11 mouse cellular contexts compared by ENCODE assay signal in genomic region chr2:93047036-93047435, GRCm38 (mm10). TPM values are rescaled to one million over a fixed set of nuclear protein-coding genes. Genes with fewer than 3 reads are reported as not detected.
DNase-seq lines count a peak whose midpoint lies in the region; ATAC-seq lines count a peak whose summit lies in the region.
"Had no signal": no experiment of that assay in that cellular context is flagged by ENCODE, and none has a peak within 500 bp of the region (broad histone marks: within the 10 kb centered on the region; RNA-seq: fewer than 3 reads in every experiment).

No protein-coding gene starts in this region.

- H3K4me1 ChIP-seq in heart, embryonic 12.5 days (replicated peaks): peaks cover 46% of the 10 kb centered on the region
- peaks cover 36% of the 10 kb centered on the region for H3K4me1 ChIP-seq in liver, embryonic 13.5 days (replicated peaks)
- H3K4me1 ChIP-seq in limb, embryonic 12.5 days (replicated peaks): peaks cover 28% of the 10 kb centered on the region

- H3K27me3 ChIP-seq in heart, embryonic 12.5 days (replicated peaks): no peaks in the 10 kb centered on the region
- H3K27me3 ChIP-seq in liver, embryonic 13.5 days: peaks cover 32% of the 10 kb centered on the region
- peaks cover 6% of the 10 kb centered on the region; the same call in 1 of the 2 replicates for H3K27me3 ChIP-seq in limb, embryonic 12.5 days
- H3K27me3 ChIP-seq: hindbrain, embryonic 15.5 days had no signal

- no peak for ATAC-seq in heart, embryonic 12.5 days (ENCODE audit: insufficient number of reproducible peaks, low FRiP score)
- no peak for ATAC-seq in liver, embryonic 13.5 days (ENCODE audit: low read depth)
- ATAC-seq in limb, embryonic 12.5 days (ENCODE audit: insufficient number of reproducible peaks, insufficient read depth, low FRiP score, low TSS enrichment, low read depth): no peak
- ATAC-seq: CD4-positive, CD25-positive, alpha-beta regulatory T cell, adult 4 months; liver, postnatal 0 days had no signal

- no peaks in the 10 kb centered on the region for H3K9me3 ChIP-seq in heart, embryonic 12.5 days (replicated peaks)
- H3K9me3 ChIP-seq in liver, embryonic 13.5 days (replicated peaks): no peaks in the 10 kb centered on the region
- no peaks in the 10 kb centered on the region for H3K9me3 ChIP-seq in limb, embryonic 12.5 days
- H3K9me3 ChIP-seq: hindbrain, embryonic 15.5 days had no signal

- 67% methylated on average over 6 of the region's 6 CpGs for WGBS in heart, embryonic 12.5 days
- 75% methylated on average over 6 of the region's 6 CpGs for WGBS in liver, embryonic 13.5 days (ENCODE audit: insufficient replicate concordance)
- WGBS in limb, embryonic 12.5 days: 79% methylated on average over 6 of the region's 6 CpGs

- H3K27ac ChIP-seq in heart, embryonic 12.5 days (ENCODE audit: poor library complexity, severe bottlenecking): no peak overlapping the region
- no peak overlapping the region for H3K27ac ChIP-seq in liver, embryonic 13.5 days
- no peak overlapping the region for H3K27ac ChIP-seq in limb, embryonic 12.5 days

- no peak overlapping the region for H3K9ac ChIP-seq in heart, embryonic 12.5 days
- H3K9ac ChIP-seq in liver, embryonic 13.5 days: no peak overlapping the region
- no peak overlapping the region for H3K9ac ChIP-seq in limb, embryonic 12.5 days (replicated peaks)

- H3K4me3 ChIP-seq in heart, embryonic 12.5 days: no peak overlapping the region
- H3K4me3 ChIP-seq in liver, embryonic 13.5 days (replicated peaks): no peak overlapping the region
- H3K4me3 ChIP-seq in limb, embryonic 12.5 days (replicated peaks): no peak overlapping the region; the same call in 1 of the 2 replicates

- DNase-seq in heart, adult 8-10 months (ENCODE audit: low spot score): no peak
- no peak for DNase-seq in liver, embryonic 13.5 days
- DNase-seq in liver (no peak), ES-CJ7 (ENCODE audit: low read depth, low spot score) (peak; percentile 57)
- no peak for DNase-seq in c-Kit-positive CD71-positive TER-119-positive erythroid progenitor cells, embryonic 14.5 days (ENCODE audit: low spot score)
- DNase-seq in thymus, postnatal 0 days (ENCODE audit: low spot score): no peak
- DNase-seq: liver, postnatal 0 days had no signal

- H3K36me3 ChIP-seq in heart, embryonic 12.5 days: no peaks in the 10 kb centered on the region; the same call in 1 of the 2 replicates
- no peaks in the 10 kb centered on the region for H3K36me3 ChIP-seq in liver, embryonic 13.5 days
- H3K36me3 ChIP-seq in limb, embryonic 12.5 days: 0 out of 2 replicates have a peak, but pooled peaks cover 11% of the 10 kb centered on the region
- H3K36me3 ChIP-seq: hindbrain, embryonic 15.5 days had no signal

- peak overlapping the region; percentile 69 for H3K4me2 ChIP-seq in heart, embryonic 12.5 days
- H3K4me2 ChIP-seq in liver, embryonic 13.5 days: peak overlapping the region; percentile 85; the same call in 1 of the 2 replicates
- peak overlapping the region; percentile 83 for H3K4me2 ChIP-seq in limb, embryonic 12.5 days

RNA-seq across cellular contexts. Expression of gene Prdm11, which starts 1.1 kb away (rescaled TPM):
- 5.6 and 5.8 TPM in 2 replicates for polyA plus RNA-seq in heart, embryonic 12.5 days (2016; fragmentation: Nextera tagmentation; extraction: Ambion mirVana)
- 10 to 100 TPM in 2 of 4 experiments, 1 to 10 TPM in 2; 5.7 to 10.5 (median 9.3) TPM for total RNA-seq in heart, adult 8-10 months (2022)
- polyA plus RNA-seq in liver, embryonic 13.5 days (2015; fragmentation: Nextera tagmentation; extraction: Ambion mirVana): 3.7 and 4.2 TPM in 2 replicates
- polyA plus RNA-seq in limb, embryonic 12.5 days (2016; fragmentation: Nextera tagmentation; extraction: Ambion mirVana): 6.1 and 7.2 TPM in 2 replicates
- 4.4 and 6.5 TPM in 2 replicates for polyA plus RNA-seq in thymus, postnatal 0 days (2015; fragmentation: Nextera tagmentation; extraction: Ambion mirVana)
